Mouse (Mus musculus): ENCODE measurements at regions not wholly inside any gene's neighbourhood (a gene's known extent, or its start where the extent isn't known, plus 50 kb on each side); places are given as distances from the start of the nearest gene placed in this dataset.

DNA sequence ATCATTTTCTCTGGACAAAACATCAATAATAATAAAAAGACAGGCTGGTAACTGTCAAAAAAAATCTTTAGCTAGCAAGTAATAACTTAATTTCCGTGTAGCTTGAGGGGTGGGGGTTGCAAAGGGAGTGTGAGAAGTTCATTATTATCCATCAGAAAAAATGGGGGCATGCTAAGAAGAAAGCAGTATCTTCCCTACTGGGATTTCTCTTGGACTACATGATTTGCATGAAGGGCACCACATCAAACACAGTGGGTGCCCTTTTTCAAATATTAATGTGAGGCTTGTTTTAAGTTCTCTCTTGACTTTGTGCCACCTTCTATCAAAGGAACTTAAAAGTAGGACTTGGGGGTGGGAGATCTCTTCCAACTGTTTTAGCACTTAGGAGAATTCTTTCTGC lies 783.4 kb upstream of the Manea start:
- DNase-seq (ENCODE audit: low spot score), result no peak

DNA sequence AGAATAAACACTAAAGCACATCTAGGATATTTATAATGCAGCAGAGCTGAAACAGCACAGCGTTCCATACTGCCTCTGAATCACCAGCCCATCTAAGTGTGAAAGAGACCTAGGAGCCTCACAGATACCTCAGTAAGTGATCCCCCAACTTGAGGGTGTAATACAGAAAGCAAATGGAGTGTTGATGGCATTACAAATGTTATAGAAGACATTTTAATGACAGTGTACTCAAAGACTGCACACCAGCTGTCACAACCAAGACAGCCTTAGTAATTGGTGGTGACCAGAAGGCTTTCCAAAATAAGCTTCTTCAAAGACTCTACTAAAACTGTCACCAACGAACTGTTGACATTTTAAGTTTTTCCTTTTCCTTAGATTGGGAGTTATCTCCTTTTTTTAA lies 771.3 kb upstream of the Manea start:
- peak; percentile 4 for DNase-seq (ENCODE audit: low spot score)

DNA sequence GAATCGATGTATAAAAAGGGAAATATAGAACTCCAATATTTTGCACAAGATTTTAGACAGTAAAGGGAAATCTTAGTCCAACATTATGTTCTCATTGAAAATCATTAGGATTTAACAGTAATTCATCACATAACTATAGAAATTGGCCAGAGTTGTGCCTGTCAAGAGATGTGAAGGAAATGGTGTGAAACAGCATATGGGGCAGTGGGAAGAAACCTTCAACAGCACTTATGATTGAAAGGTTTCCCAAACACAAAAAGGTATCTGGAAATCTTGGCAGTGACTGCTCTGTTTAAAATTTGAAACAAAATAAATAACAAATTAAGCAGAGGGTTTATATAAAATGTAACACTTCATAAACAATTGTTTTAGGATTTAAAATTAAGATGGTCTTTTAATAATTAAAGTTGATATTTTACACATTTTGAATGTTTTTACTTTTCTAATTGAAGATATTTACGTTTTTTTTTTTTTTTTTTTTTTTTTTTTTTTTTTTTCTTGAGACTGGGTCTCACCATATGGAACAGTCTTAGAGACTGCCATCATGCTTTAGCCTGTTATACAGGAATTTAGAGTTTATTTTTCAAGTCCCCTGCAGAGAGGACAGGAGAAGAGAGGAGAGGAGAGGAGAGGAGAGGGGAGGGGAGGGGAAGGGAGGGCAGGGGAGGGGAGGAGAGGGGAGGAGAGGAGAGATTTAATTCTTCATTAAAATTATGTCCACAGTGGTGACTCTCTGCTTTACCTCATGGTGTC lies 770.6 kb upstream of the Manea start:
- no peak for DNase-seq (ENCODE audit: low spot score)

DNA sequence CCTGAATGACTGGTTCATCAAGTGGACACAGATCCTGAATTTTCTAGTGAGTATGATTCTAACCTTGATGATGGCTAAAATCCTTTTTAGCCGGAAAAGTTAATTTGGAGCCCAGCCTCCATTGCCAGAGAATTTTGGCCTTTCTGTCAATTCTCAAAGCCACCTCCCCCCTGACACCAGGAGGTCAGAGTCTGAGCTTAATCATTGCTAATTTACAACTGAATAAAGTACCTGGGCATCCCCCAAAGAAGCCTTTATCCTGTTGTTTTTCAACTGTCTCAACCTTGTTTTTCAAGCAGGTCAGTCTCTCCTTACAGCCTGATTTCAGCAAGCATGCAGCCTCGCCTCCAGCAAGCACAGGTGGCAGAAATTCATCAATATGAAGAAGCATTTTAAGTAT lies 758.7 kb upstream of the Manea start:
- no peak for DNase-seq (ENCODE audit: low spot score)

DNA sequence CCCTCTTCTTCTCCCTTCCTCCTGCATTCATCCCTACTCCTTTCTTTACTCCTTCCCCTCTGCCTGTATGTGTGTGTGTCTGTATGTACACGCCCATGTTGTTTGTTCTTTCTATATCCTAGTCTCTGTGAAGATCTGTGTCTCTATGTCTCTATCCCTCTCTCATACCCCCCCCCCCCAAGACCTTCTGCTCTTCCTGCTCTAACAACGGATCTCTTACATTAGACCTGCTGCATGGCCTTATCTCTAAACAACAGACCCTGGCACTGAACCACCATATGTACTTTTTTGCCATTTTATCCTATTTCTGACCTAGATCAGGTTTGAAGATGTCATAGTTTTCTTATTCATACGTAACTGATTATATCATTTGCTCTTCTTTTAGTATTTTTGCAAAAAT lies 749.6 kb upstream of the Manea start:
- no peak for DNase-seq (ENCODE audit: low spot score)

DNA sequence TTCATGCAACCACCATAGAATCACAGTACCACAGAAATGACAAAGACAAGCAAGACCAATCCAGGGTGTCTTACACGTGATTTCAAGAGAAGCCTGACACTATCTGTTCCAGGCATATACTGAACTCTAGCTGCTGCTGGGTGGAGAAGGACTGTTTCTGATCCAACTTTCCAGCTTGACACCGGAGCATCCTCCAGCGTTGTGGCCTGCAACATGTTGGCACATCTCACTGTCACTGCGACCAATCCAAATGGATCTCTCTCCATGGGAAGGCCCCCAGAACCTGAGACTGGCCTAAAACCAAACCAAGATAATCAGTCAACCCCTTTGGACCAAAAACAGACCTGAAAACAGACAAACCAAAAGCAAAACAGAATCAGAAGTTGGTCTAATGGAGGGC lies 703.3 kb upstream of the Manea start:
- no peak for DNase-seq (ENCODE audit: low spot score)

DNA sequence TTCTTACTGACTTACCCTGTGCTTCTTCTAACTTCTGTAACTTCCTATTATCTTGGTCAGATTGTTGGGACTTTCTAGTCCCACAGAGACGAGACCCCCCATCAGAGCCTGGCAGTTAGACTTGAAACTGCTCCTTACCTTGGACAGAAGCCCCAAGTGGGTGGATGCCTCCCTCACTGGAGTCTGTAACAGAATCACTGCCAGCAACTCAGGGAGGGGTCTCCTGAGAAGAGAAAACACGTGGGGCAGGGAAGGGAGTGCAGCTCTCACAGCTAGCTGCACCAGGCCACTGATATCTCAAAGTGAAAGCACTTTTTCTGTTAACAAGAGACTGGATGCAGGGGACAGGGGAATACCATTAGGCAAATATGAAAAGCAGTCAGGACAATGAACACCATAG lies 702.5 kb upstream of the Manea start:
- DNase-seq (ENCODE audit: low spot score), result no peak
